Mouse (Mus musculus) brain, embryonic 18.5 days (tissue): Measurements from ENCODE around the gene Bloc1s5.
"Not testable (repeated sequence)": the region's sequence is repeated elsewhere in the genome, so short reads cannot be mapped to it uniquely, and the experiment has no call there.

Experiments used
- DNase-seq: peaks from one replicate; pipeline ENCODE4 v3.0.0-alpha.2; 2012; ENCODE audit warnings: low read depth, low spot score

Bloc1s5 gene

GRCm38 (mm10) chr13:38634800-38635269 is at the start of gene Bloc1s5:
TSS of gene Bloc1s5 (minus strand) at chr13:38635109.
- DNase-seq, result peak; percentile 93

DNA sequence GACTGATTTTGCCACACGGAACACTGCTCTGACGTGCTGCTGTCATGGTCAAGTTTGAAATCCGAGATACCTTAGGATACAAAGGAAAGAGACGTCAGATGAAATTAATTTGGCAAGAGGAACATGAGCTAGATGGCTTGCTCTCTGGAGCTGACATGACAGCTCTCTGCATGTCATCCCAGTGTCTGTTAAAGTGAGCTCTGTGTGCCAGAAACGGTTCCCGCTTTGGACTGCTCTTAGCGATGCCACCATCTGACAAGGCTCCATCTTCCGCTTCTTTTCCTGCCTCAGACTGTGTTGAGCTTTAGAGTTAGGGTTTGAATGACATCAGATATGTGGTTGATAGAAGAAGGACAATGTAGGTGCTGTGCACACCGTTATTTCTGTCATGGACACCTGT is 37.4 kb upstream of the Bloc1s5 start:
- no peak for DNase-seq

DNA sequence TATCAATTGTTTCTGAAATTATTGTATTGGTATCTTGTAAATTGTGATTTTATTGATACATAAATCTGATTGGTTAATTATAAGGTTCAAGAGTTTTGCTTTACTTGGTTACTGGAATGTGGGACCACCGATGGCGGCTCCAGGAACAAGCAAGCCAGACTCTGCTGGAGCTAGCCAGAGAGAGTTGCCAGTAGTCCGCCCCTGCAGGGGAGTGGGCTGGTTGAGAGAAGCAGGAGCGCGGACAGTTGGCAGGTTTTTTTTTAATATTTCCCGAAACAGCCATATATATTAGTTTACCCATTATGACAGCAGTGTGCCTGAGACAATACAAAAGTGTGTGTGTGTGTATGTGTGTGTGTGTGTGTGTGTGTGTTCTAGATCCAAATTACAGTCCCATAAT is 36.5 kb upstream of the Bloc1s5 start:
- not testable (repeated sequence) for DNase-seq

DNA sequence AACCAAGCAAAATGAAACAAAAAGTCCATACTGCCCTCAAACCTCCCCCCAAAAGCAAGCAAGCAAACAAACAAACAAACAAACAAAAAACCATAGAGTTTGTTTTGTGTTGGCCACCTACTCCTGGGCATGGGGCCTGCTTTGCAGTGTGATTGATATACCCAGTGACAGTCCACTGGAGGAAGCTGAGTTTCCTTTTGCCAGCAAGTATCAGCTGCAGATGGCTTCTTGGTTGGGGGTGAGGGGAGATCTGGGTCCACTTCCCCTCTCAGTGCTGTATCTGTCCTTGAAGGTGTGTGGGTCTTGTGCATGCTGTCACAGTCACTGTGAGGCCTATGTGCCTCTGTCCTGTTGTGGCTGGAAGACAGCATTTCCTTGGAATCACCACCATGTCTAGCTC is 35.1 kb upstream of the Bloc1s5 start:
- no peak for DNase-seq

- no peak for DNase-seq
These were observed 33.6 kb upstream of the Bloc1s5 start for GRCm38 (mm10) chr13:38668514-38668913.

DNA sequence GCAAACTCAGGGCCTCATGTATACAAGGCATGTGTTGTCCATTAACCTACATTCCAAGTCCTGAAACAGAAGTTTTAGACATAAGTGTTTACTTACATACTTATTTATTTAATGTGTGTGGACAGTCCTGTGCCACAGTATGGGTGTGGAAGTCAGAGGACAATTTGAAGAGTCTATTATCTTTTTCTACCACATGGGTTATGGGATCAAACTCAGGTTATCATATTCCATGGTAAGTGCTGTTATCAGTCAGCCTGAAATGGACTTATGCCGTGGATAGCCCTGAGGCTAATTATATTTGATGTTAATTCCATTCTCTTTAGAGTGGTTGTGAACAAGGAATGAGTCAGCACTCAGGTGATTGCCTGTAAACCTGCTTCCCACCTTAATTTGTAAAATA is 29.8 kb upstream of the Bloc1s5 start:
- DNase-seq, result no peak

DNA sequence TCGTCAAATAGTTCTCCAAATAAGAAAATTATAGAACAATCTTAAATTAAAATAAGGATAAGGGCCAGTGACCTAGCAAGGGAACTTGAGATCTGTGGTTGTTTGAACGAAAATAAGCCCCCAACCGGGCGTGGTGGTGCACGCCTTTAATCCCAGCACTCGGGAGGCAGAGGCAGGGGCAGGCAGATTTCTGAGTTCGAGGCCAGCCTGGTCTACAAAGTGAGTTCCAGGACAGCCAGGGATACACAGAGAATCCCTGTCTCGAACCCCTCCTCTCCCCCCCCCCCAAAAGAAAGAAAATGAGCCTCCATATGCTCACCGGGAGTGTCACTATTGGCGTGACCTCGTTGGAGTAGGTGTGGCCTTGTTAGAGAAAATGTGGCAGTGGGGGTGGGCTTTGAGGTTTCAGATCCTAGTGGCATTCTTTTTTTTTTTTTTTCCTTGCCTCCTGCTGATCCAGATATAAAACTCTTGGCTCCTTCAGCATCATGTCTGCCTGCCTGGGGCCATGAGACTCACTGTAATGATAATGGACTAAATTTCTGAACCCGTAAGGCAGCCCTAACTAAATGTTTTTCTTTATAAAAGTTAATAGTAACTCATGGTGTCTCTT is 24.7 kb upstream of the Bloc1s5 start:
- DNase-seq, result no peak

DNA sequence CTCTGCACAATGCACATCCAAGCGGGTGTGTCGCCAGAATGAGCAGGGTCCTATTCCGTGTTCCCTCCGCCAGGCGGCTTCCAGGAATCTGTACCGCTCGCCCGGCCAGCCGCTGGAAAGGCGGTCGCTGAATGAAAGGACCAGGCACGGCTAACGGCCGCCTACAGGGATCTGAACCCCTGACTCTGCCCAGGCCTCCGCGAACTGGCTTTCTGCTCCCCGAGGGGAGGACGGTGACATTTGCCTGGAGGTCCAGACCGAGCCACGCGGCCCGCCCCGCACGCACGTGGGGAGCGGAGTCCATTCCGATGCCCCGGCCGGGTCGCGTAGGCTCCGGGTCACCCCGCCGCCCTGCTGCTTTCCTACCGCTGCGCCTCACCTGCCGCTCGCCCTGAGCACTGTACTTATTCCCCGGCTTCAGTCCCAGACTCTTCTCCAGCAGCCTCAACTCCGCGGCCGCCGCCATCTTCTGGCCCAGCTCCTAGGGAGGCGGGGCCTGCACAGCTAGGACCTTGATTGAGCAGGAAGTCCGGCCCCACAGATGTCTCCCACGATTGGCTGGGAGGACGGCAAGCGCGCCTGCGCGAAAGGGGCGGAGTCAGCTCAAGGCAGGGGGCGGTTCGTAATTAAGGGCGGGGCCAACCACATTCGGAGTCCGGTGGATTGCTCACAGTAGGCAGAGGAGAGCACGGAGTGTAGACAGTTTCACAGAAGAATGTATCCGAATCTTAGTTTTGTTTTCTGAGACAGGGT is 23.8 kb upstream of the Bloc1s5 start, which contains the start of gene Eef1e1:
Eef1e1 (minus strand) TSS at position 531 of the 753 bp plus-strand sequence.
- DNase-seq, result peak; percentile 87

- DNase-seq, result no peak
These were observed 23.0 kb upstream of the Bloc1s5 start for GRCm38 (mm10) chr13:38657865-38658264.

GRCm38 (mm10) chr13:38650292-38650691 is 15.4 kb upstream of the Bloc1s5 start:
- no peak for DNase-seq

- DNase-seq, result no peak
These were observed 14.2 kb upstream of the Bloc1s5 start for GRCm38 (mm10) chr13:38649069-38649468.

DNA sequence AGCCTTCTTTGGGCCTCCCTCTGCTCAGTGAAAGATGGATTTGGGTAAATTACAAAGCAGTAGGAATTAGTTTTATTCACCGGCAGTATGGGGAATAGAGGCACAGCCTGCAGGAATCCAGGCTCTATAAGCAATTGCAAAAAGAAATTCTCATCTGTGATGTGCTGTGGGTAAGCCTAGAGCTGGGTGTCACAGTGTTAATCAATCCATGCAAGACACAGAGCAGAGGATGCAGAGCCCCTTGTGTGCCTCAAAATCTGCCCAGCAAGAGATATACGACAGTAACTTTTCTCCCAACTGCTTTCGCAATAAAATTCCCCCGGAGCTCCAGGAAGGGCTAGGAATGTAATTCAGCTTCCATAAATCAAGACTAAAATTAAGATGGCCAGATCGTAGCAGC is 6.5 kb upstream of the Bloc1s5 start:
- DNase-seq, result no peak

DNA sequence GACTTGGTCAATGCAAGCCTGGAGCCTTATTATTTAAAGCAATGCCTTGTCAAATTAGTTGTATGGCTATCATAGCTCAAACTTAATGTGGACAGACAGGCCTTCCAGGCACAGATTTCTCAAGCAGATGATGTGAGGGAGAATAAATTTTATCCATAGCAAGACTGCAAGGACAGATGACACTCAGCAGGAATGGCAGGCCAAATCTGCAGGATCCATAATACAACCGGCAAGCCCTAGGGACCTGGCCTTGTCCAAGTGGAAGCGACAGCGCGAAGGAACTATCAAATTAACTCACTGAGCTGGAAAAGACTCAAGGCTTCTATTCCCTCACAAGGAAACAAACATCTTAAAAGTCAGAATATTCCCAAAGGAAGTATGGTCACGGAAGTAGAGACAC is 6.1 kb upstream of the Bloc1s5 start:
- no peak for DNase-seq

GRCm38 (mm10) chr13:38638694-38639093 is 3.8 kb upstream of the Bloc1s5 start:
- DNase-seq, result no peak

GRCm38 (mm10) chr13:38634256-38634799 is 581 bp downstream of the Bloc1s5 start:
- DNase-seq, result no peak

DNA sequence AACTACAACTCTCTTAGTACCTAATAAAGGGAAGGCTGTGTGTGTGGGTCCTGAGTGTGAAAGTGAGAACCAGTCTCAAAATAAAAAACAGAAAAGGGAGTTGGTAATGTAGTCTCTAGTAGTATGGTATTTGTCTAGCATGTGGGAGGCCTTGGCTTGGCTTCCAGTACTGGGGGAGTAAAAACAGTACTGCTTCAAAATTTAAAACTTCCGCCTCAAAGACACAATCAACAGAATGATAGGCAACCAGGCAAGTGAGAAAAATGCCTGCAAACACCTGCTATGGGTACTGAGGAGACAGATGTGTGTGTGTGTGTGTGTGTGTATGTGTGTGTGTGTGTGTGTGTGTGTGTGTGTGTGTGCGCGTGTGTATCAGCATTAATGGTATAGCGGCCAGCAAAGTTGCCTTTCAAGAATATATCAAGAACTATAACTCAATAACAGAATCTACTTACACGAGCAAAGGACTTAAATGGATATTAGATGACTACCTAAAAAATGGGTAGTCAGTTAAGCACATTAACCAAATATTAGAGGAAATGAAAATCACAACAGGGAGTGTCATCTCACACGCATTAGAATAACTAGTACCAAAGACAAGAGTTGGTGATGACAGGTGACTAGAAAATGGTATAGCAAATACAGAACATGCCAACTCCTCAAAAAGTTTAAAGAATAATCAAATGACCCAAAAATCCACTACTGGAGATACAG is 1.5 kb downstream of the Bloc1s5 start:
- DNase-seq, result no peak

- DNase-seq, result no peak
These were observed 2.4 kb downstream of the Bloc1s5 start for GRCm38 (mm10) chr13:38632556-38632955.

- no peak for DNase-seq
These were observed 8.7 kb downstream of the Bloc1s5 start for GRCm38 (mm10) chr13:38626229-38626525.

- DNase-seq, result no peak
These were observed 9.2 kb downstream of the Bloc1s5 start for GRCm38 (mm10) chr13:38625492-38626228.

GRCm38 (mm10) chr13:38624292-38624902 is 10.5 kb downstream of the Bloc1s5 start:
- DNase-seq, result no peak

- DNase-seq, result no peak
These were observed 11.6 kb downstream of the Bloc1s5 start for GRCm38 (mm10) chr13:38623296-38623695.
